ENCODE assay signal across 8 mouse cellular contexts in the genomic region with DNA sequence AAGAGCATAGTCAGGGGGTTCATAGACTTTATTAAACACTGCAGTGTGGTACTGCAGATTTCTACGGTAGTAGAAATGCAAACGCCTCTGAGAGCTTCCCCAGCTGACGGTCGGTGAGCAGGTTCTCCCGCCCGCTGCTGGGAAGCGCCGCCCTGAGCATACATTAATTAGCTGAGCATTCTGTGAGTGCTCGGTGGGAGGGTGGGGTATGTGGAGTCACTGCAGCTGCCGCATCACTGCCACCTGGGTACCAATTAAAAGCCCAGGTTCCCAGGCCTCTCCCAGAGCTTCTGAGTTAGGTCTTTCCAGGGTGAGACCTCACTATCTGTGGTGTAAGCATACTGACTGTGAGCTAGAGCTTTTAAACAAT.
A peak's percentile ranks its signal among the peaks of the same experiment; 100 is the strongest.
DNase-seq lines count a peak whose midpoint lies in the region; ATAC-seq and TF ChIP-seq lines count a peak whose summit lies in the region.

No protein-coding gene starts in this region.

- H3K4me2 ChIP-seq in embryonic facial prominence, embryonic 11.5 days (ENCODE audit: low read depth, low read length): peak overlapping the region; percentile 19; the same call in 1 of the 2 replicates
- peak overlapping the region; percentile 49 for H3K4me2 ChIP-seq in limb, embryonic 13.5 days (replicated peaks)

- H3K27ac ChIP-seq in ES-Bruce4 (ENCODE audit: insufficient read depth, low read length): no peak overlapping the region
- no peak overlapping the region for H3K27ac ChIP-seq in embryonic facial prominence, embryonic 11.5 days (replicated peaks; ENCODE audit: low read depth, low read length)
- no peak overlapping the region for H3K27ac ChIP-seq in limb, embryonic 13.5 days

- no peaks in the 10 kb centered on the region for H3K36me3 ChIP-seq in ES-Bruce4 (ENCODE audit: control insufficient read depth, insufficient read depth, low read length, poor library complexity, severe bottlenecking)
- no peaks in the 10 kb centered on the region for H3K36me3 ChIP-seq in embryonic facial prominence, embryonic 11.5 days (replicated peaks; ENCODE audit: control insufficient read depth, insufficient read depth, low read depth, low read length)
- no peaks in the 10 kb centered on the region for H3K36me3 ChIP-seq in limb, embryonic 13.5 days

- TF ChIP-seq POLR2A in ES-Bruce4 (IDR thresholded peaks at IDR 0.05; ENCODE audit: insufficient read depth, low read length): no peak

- no peak overlapping the region for H3K4me3 ChIP-seq in ES-Bruce4 (ENCODE audit: low read depth, low read length)
- no peak overlapping the region for H3K4me3 ChIP-seq in embryonic facial prominence, embryonic 11.5 days (ENCODE audit: low read depth, low read length)
- peak overlapping the region; percentile 4; the same call in 1 of the 2 replicates for H3K4me3 ChIP-seq in limb, embryonic 13.5 days

- peak; percentile 54 for ATAC-seq in embryonic facial prominence, embryonic 11.5 days (replicated peaks; ENCODE audit: insufficient number of reproducible peaks, low FRiP score, low TSS enrichment, low read depth)
- ATAC-seq in limb, embryonic 13.5 days (ENCODE audit: low FRiP score, low read depth): no peak; the same call in 1 of the 2 replicates

- DNase-seq in heart, adult 11 months: peak; percentile 84
- no peak for DNase-seq in heart, adult 9 months (ENCODE audit: low spot score in 2 of 2)
- peak; percentile 40 for DNase-seq in embryonic facial prominence, embryonic 11.5 days (ENCODE audit: low spot score)
- DNase-seq in adrenal gland, postnatal 25 days: no peak
- no peak for DNase-seq in gastrocnemius, adult 18-20 months (ENCODE audit: low spot score)
- DNase-seq in thymus, postnatal 14 days: no peak

- H3K9me3 ChIP-seq in ES-Bruce4 (replicated peaks; ENCODE audit: control insufficient read depth, insufficient read depth, low read length, poor library complexity, severe bottlenecking): no peaks in the 10 kb centered on the region
- no peaks in the 10 kb centered on the region for H3K9me3 ChIP-seq in embryonic facial prominence, embryonic 11.5 days (replicated peaks; ENCODE audit: control insufficient read depth, low read length)
- H3K9me3 ChIP-seq in limb, embryonic 13.5 days: no peaks in the 10 kb centered on the region

- H3K27me3 ChIP-seq in ES-Bruce4 (ENCODE audit: control insufficient read depth, insufficient read depth, low read length, poor library complexity, severe bottlenecking): no peaks in the 10 kb centered on the region
- H3K27me3 ChIP-seq in embryonic facial prominence, embryonic 11.5 days (ENCODE audit: control insufficient read depth, insufficient read depth, low read length): no peaks in the 10 kb centered on the region
- H3K27me3 ChIP-seq in limb, embryonic 13.5 days: 0 out of 2 replicates have a peak, but pooled peaks cover 5% of the 10 kb centered on the region

- 0 out of 2 replicates have a peak, but pooled peaks have one; percentile 13 for TF ChIP-seq EP300 in ES-Bruce4 (IDR thresholded peaks at IDR 0.05; ENCODE audit: insufficient read depth, low read depth, low read length)

- no peak for TF ChIP-seq CTCF in ES-Bruce4 (IDR thresholded peaks at IDR 0.05; ENCODE audit: low read depth, low read length)

- WGBS in embryonic facial prominence, embryonic 11.5 days: 5% methylated on average over 10 of the region's 10 CpGs
- 2% methylated on average over 10 of the region's 10 CpGs for WGBS in limb, embryonic 13.5 days

- no peaks in the 10 kb centered on the region for H3K4me1 ChIP-seq in ES-Bruce4 (ENCODE audit: control insufficient read depth, insufficient read depth, low read length)
- no peaks in the 10 kb centered on the region; the same call in 1 of the 2 replicates for H3K4me1 ChIP-seq in embryonic facial prominence, embryonic 11.5 days (ENCODE audit: control insufficient read depth, insufficient read depth, low read length)
- peaks cover 6% of the 10 kb centered on the region; the same call in 1 of the 2 replicates for H3K4me1 ChIP-seq in limb, embryonic 13.5 days

- no peak overlapping the region for H3K9ac ChIP-seq in ES-Bruce4 (ENCODE audit: low read depth, poor library complexity, severe bottlenecking)
- H3K9ac ChIP-seq in embryonic facial prominence, embryonic 11.5 days (replicated peaks; ENCODE audit: low read length): no peak overlapping the region
- 0 out of 2 replicates have a peak overlapping the region, but pooled peaks have one; percentile 8 for H3K9ac ChIP-seq in limb, embryonic 13.5 days

Comparison
In these comparisons a context has a peak if more than half of its experiments do, and no peak if none do; other contexts are left out.
1. DNase-seq: peak in heart, adult 11 months (single experiment) and embryonic facial prominence, embryonic 11.5 days (single experiment); none in heart, adult 9 months (0 of 2), adrenal gland, postnatal 25 days (single experiment), gastrocnemius, adult 18-20 months (single experiment) and thymus, postnatal 14 days (single experiment).